Mouse (Mus musculus): ENCODE measurements around the gene Phykpl. TPM values are rescaled to one million over a fixed set of nuclear protein-coding genes. Genes with fewer than 3 reads are reported as not detected.
A peak's percentile ranks its signal among the peaks of the same experiment; 100 is the strongest.

The Phykpl gene
- polyA plus RNA-seq, 1 experiment = 7.0 TPM

DNA sequence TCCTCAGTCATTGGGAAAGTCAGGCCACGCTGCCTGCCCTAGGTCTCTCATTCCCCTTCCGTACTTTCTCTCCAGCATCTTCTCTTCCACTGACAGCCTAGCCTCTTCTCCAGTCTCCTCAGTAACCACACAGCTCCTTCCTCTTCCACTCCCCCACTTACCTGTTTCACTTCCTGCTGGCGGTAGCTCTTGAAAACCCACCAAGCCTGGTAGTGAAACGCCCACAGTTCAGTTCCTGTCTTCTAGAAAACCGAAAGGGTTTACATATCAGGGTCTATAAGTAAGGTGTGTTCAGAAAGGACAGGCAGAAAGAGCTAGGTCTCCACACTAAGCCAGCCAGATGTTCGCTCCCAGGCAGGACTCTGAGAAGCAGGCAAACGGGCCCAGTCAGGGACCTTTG lies 7.0 kb upstream of the Phykpl start:
- Histone ChIP-seq H3K36me3 (ENCODE audit: control insufficient read depth, insufficient read depth) (no peaks in the 10 kb centered on the region), H3K27me3 (ENCODE audit: control insufficient read depth, insufficient read depth, insufficient read length) (peaks cover 7% of the 10 kb centered on the region), H3K4me2 (ENCODE audit: low read depth) (no peak overlapping the region), H3K4me3 (no peak overlapping the region), H3ac (ENCODE audit: control insufficient read depth, insufficient read length) (no peak overlapping the region), H3K79me2 (ENCODE audit: control insufficient read depth, insufficient read depth) (no peaks in the 10 kb centered on the region)
- no peak for TF ChIP-seq E2F4 (IDR thresholded peaks at IDR 0.05; ENCODE audit: insufficient read depth)
- TF ChIP-seq CEBPB (IDR thresholded peaks at IDR 0.05; ENCODE audit: insufficient read depth, poor library complexity, severe bottlenecking) = no peak
- TF ChIP-seq SRF (IDR thresholded peaks at IDR 0.05; ENCODE audit: control insufficient read depth, insufficient read length, low read depth) = no peak
- no peak for TF ChIP-seq TCF12 (IDR thresholded peaks at IDR 0.05; ENCODE audit: insufficient read depth, poor library complexity, severe bottlenecking)
- TF ChIP-seq MYOD1 (IDR thresholded peaks at IDR 0.05; ENCODE audit: control insufficient read depth in 1 of 3, insufficient read length in 2 of 3, low read depth in 2 of 3) = no peak
- TF ChIP-seq REST (IDR thresholded peaks at IDR 0.05; ENCODE audit: insufficient read depth, insufficient read length) = no peak
- no peak for TF ChIP-seq POLR2A (IDR thresholded peaks at IDR 0.05; ENCODE audit: insufficient read length, low read depth)
- TF ChIP-seq TCF3 (IDR thresholded peaks at IDR 0.05; ENCODE audit: insufficient read length, low read depth) = no peak
- no peak for TF ChIP-seq USF1 (IDR thresholded peaks at IDR 0.05; ENCODE audit: low read depth)
- no peak for TF ChIP-seq POLR2AphosphoS2 (IDR thresholded peaks at IDR 0.05; ENCODE audit: insufficient read length, low read depth)
- TF ChIP-seq MYOG (IDR thresholded peaks at IDR 0.05; ENCODE audit: control insufficient read depth in 1 of 3, insufficient read depth in 1 of 3, insufficient read length in 2 of 3, low read depth in 2 of 3) = no peak
- no peak for TF ChIP-seq MAX (IDR thresholded peaks at IDR 0.05; ENCODE audit: low read depth)

DNA sequence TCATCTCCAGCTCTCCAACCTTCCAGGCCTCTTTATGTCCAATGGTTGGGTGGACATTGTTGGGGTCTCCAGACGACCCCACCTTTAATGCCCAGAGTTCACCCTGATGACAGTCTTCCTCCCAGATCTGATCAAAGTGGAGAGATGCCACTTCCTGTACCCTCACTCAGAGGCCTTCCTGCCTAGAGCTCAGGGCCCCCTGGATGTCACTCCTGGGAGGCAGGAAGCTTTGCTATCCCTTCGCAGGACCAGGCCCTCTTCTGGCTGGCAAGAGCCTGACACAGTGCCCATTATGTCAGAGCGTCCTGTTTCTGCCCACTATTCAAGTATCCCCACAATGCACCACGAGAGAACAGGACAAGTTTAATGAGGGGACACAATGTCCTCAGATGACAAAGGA lies 5.5 kb upstream of the Phykpl start:
- Histone ChIP-seq H3K4me2 (ENCODE audit: low read depth) (no peak overlapping the region), H3K4me3 (no peak overlapping the region), H3K27me3 (ENCODE audit: control insufficient read depth, insufficient read depth, insufficient read length) (peaks cover 7% of the 10 kb centered on the region), H3K36me3 (ENCODE audit: control insufficient read depth, insufficient read depth) (no peaks in the 10 kb centered on the region), H3ac (ENCODE audit: control insufficient read depth, insufficient read length) (no peak overlapping the region), H3K79me2 (ENCODE audit: control insufficient read depth, insufficient read depth) (no peaks in the 10 kb centered on the region)
- no peak for TF ChIP-seq POLR2AphosphoS2 (IDR thresholded peaks at IDR 0.05; ENCODE audit: insufficient read length, low read depth)
- no peak for TF ChIP-seq USF1 (IDR thresholded peaks at IDR 0.05; ENCODE audit: low read depth)
- TF ChIP-seq TCF3 (IDR thresholded peaks at IDR 0.05; ENCODE audit: insufficient read length, low read depth) = no peak
- TF ChIP-seq MYOG (IDR thresholded peaks at IDR 0.05; ENCODE audit: control insufficient read depth in 1 of 3, insufficient read depth in 1 of 3, insufficient read length in 2 of 3, low read depth in 2 of 3) = no peak
- TF ChIP-seq MYOD1 (IDR thresholded peaks at IDR 0.05; ENCODE audit: control insufficient read depth in 1 of 3, insufficient read length in 2 of 3, low read depth in 2 of 3) = no peak
- TF ChIP-seq E2F4 (IDR thresholded peaks at IDR 0.05; ENCODE audit: insufficient read depth) = no peak
- no peak for TF ChIP-seq POLR2A (IDR thresholded peaks at IDR 0.05; ENCODE audit: insufficient read length, low read depth)
- no peak for TF ChIP-seq TCF12 (IDR thresholded peaks at IDR 0.05; ENCODE audit: insufficient read depth, poor library complexity, severe bottlenecking)
- TF ChIP-seq REST (IDR thresholded peaks at IDR 0.05; ENCODE audit: insufficient read depth, insufficient read length) = no peak
- no peak for TF ChIP-seq MAX (IDR thresholded peaks at IDR 0.05; ENCODE audit: low read depth)
- TF ChIP-seq CEBPB (IDR thresholded peaks at IDR 0.05; ENCODE audit: insufficient read depth, poor library complexity, severe bottlenecking) = no peak
- TF ChIP-seq SRF (IDR thresholded peaks at IDR 0.05; ENCODE audit: control insufficient read depth, insufficient read length, low read depth) = no peak

DNA sequence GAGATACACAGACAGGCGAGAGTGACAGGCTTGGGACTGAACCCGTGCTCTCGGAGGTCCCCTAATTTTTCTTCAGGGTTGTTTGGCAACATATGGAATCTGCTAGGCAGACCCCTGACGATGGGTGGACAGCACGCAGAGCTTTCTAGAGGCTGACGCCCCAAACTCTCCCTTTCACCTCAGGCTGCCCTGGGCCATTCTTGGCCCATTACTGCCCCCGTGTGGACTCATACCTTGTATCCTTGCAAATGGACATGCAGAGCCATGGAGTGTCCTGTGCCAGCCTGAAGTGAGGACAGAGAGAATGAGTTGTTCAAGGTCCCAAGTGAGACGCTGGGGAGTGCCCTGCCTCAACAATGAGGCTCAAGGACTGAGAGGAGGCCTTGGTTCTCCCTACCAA lies 1.8 kb upstream of the Phykpl start:
- Histone ChIP-seq H3K4me3 (no peak overlapping the region), H3K79me2 (ENCODE audit: control insufficient read depth, insufficient read depth) (peaks cover 8% of the 10 kb centered on the region), H3K27me3 (ENCODE audit: control insufficient read depth, insufficient read depth, insufficient read length) (no peaks in the 10 kb centered on the region), H3K4me2 (ENCODE audit: low read depth) (no peak overlapping the region), H3K36me3 (ENCODE audit: control insufficient read depth, insufficient read depth) (peaks cover 6% of the 10 kb centered on the region), H3ac (ENCODE audit: control insufficient read depth, insufficient read length) (no peak overlapping the region)
- TF ChIP-seq SRF (IDR thresholded peaks at IDR 0.05; ENCODE audit: control insufficient read depth, insufficient read length, low read depth) = no peak
- peak; percentile 21 for TF ChIP-seq POLR2AphosphoS2 (IDR thresholded peaks at IDR 0.05; ENCODE audit: insufficient read length, low read depth)

DNA sequence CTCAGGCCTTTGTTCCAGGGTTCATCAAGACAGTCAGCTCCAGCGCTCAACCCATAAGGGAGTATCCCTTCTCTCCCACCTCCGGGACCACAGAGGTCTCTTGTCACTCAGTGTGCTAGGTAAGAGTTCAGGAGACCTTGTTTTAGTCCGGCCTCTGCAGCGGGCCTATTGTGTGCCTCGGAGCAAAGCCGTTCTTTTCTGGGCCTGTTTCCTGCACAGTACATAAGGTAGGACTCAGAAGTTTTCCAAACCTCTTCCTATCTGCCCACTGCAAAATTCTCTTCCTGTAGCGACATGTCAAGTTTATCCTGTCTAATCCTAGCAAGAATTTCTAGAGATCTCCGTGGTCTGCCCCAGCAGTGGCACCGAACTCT lies 513 bp upstream of the Phykpl start:
- Histone ChIP-seq H3K4me2 (ENCODE audit: low read depth) (peak overlapping the region; percentile 79), H3K79me2 (ENCODE audit: control insufficient read depth, insufficient read depth) (peaks cover 8% of the 10 kb centered on the region)
- TF ChIP-seq TCF3 (IDR thresholded peaks at IDR 0.05; ENCODE audit: insufficient read length, low read depth) = no peak
- TF ChIP-seq MYOD1 (IDR thresholded peaks at IDR 0.05; ENCODE audit: control insufficient read depth in 1 of 3, insufficient read length in 2 of 3, low read depth in 2 of 3) = no peak
- TF ChIP-seq MAX (IDR thresholded peaks at IDR 0.05; ENCODE audit: low read depth) = no peak
- TF ChIP-seq MYOG (IDR thresholded peaks at IDR 0.05; ENCODE audit: control insufficient read depth in 1 of 3, insufficient read depth in 1 of 3, insufficient read length in 2 of 3, low read depth in 2 of 3) = no peak
- no peak for TF ChIP-seq CEBPB (IDR thresholded peaks at IDR 0.05; ENCODE audit: insufficient read depth, poor library complexity, severe bottlenecking)
- no peak for TF ChIP-seq TCF12 (IDR thresholded peaks at IDR 0.05; ENCODE audit: insufficient read depth, poor library complexity, severe bottlenecking)
- TF ChIP-seq POLR2AphosphoS2 (IDR thresholded peaks at IDR 0.05; ENCODE audit: insufficient read length, low read depth) = no peak
- no peak for TF ChIP-seq SRF (IDR thresholded peaks at IDR 0.05; ENCODE audit: control insufficient read depth, insufficient read length, low read depth)
- TF ChIP-seq USF1 (IDR thresholded peaks at IDR 0.05; ENCODE audit: low read depth) = no peak
- TF ChIP-seq POLR2A (IDR thresholded peaks at IDR 0.05; ENCODE audit: insufficient read length, low read depth) = no peak
- no peak for TF ChIP-seq REST (IDR thresholded peaks at IDR 0.05; ENCODE audit: insufficient read depth, insufficient read length)

DNA sequence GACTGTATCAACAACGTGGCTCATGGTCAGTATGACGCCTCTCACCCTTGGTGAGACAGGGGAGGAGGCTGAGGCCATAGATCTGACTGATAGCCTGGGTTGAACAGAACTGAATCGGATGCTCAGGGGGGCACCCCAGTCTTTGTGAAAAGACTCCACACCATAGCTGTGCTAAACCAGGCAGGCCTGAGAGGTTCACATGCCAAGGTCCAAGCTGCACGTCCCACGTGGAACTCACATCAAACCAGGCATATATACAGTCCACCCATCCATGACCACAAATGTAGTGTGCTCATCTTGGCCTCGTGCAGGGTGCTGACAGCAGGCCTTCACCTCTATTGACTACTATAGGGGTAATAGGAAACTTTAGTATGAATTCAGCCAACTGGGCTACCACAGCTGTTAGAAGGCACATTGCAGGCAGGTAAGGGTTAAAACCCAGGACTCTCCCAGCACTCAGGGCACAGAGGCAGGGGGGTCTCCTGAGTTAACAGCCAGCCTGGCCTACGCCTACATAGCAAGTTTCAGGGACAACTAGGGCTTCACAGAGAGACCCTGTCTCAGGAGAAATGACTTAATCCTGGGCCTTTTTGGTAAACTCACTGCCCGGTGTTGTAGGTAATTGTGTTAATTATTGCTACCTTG lies 1.2 kb downstream of the Phykpl start:
- TF ChIP-seq POLR2AphosphoS2 (IDR thresholded peaks at IDR 0.05; ENCODE audit: insufficient read length, low read depth) (peak; percentile 92), SRF (IDR thresholded peaks at IDR 0.05; ENCODE audit: control insufficient read depth, insufficient read length, low read depth) (no peak)
- Histone ChIP-seq H3K36me3 (ENCODE audit: control insufficient read depth, insufficient read depth) (peaks cover 17% of the 10 kb centered on the region), H3K27me3 (ENCODE audit: control insufficient read depth, insufficient read depth, insufficient read length) (no peaks in the 10 kb centered on the region), H3K4me2 (ENCODE audit: low read depth) (peak overlapping the region; percentile 86), H3ac (ENCODE audit: control insufficient read depth, insufficient read length) (peak overlapping the region; percentile 52), H3K79me2 (ENCODE audit: control insufficient read depth, insufficient read depth) (peaks cover 8% of the 10 kb centered on the region), H3K4me3 (peak overlapping the region; percentile 76)

More for the DNA sequence above, 513 bp upstream of the Phykpl start:
- Histone ChIP-seq H3K4me3 (peak overlapping the region; percentile 76), H3K27me3 (ENCODE audit: control insufficient read depth, insufficient read depth, insufficient read length) (no peaks in the 10 kb centered on the region), H3K36me3 (ENCODE audit: control insufficient read depth, insufficient read depth) (peaks cover 14% of the 10 kb centered on the region), H3ac (ENCODE audit: control insufficient read depth, insufficient read length) (peak overlapping the region; percentile 52)

All from myocyte (in vitro differentiated cells).